Mouse (Mus musculus) bone marrow, adult 2 months (tissue): ENCODE data around the gene Ick.
A peak's percentile ranks its signal among the peaks of the same experiment; 100 is the strongest.

Source experiments
- CTCF ChIP-seq: fragments of 200-500 bp; IDR thresholded peaks from 2 replicates; pipeline ENCODE4 v1.5.1; 2011; ENCODE audit warnings: low read length, control low read depth; ENCODE audit not compliant: control insufficient read depth, insufficient read depth
- POLR2A ChIP-seq: fragments of 200-500 bp; IDR thresholded peaks from 2 replicates; pipeline ENCODE4 v1.6.1; 2011; ENCODE audit warnings: low read depth, mild to moderate bottlenecking, control low read depth, low read length, borderline replicate concordance; ENCODE audit not compliant: control insufficient read depth

DNA sequence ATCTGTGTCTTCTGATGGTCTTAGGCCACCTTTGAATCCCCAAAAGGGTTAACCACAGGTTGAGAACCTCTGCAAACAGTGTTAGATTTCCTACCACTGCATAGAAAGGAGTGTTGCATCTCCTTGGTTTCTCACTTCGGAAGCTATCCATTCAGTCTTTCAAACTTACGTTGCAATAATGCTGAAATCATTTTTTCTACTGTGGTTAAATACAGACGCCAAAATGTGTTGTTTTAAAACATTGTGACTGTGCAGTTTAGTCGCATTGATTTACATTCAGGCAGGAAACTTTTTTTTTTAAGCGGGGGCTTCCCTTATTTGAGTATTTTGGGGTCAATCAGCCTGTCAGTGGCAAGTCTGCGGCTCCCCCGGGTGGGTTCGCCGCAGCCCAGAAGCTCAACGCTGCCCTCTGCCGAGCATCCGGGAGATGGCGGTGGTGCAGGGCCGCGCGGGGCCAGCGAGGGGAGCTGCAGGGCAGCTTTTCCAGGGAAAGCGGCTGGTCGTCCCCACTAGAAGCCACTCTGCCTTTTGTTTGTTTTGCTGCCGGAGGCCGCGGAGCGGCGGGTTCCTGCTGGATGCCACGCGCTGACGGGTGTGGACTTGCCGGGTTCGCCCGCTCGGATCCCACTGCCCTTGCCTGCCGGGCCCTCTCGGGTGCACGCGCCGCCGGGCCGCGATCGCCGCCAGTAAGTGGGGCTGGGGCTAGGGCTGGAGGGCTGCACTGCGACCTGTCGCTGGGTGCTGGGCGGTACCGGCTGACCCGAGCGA, 4.0 kb downstream of the Ick start:
- peak; percentile 90 for TF ChIP-seq CTCF
- TF ChIP-seq POLR2A: peak; percentile 53; the same call in 1 of the 2 replicates
